Mouse (Mus musculus) liver, postnatal 0 days (tissue): ENCODE results near the gene Foxe1.

ENCODE experiments used
- CTCF ChIP-seq: sonication (generic); IDR thresholded peaks from 2 replicates; pipeline ENCODE4 v1.5.1; 2016; ENCODE audit warnings: antibody characterized with exemption, low read depth
- EP300 ChIP-seq: IDR thresholded peaks from 2 replicates; pipeline ENCODE4 v1.6.1; 2016; ENCODE audit warnings: antibody characterized with exemption, low read depth, mild to moderate bottlenecking

GRCm38 (mm10) chr4:46347141-46347540 lies 3.7 kb downstream of the Foxe1 start:
- TF ChIP-seq CTCF (no peak), EP300 (no peak)
